Mouse (Mus musculus) heart, embryonic 14.5 days (tissue): ENCODE data around the gene Gm5862. TPM values are rescaled to one million over a fixed set of nuclear protein-coding genes. Genes with fewer than 3 reads are reported as not detected.
"Not testable (repeated sequence)": the region's sequence is repeated elsewhere in the genome, so short reads cannot be mapped to it uniquely, and the experiment has no call there.

Experiments used
- ATAC-seq: fragments of 200-750 bp; cut with Nextera tagmentation; 2 replicates; pipeline ENCODE4 v1.8.0; 2017; ENCODE audit warnings: low read depth, moderate TSS enrichment; ENCODE audit not compliant: insufficient number of reproducible peaks, insufficient read depth, low FRiP score
- H3K27ac ChIP-seq, 2 experiments: fragments of 200-500 bp in 1 of 2; fragments of 300-500 bp in 1 of 2; sonication (generic) in 1 of 2; replicated peaks in 1 of 2; 2 replicates each; pipeline ENCODE4 v1.5.1; 2012 to 2014; ENCODE audit warnings: low read depth in 2 of 2, low read length in 2 of 2, control low read depth in 1 of 2, mild to moderate bottlenecking in 1 of 2, mixed read lengths in 1 of 2; ENCODE audit not compliant: control insufficient read depth in 1 of 2, insufficient read depth in 1 of 2
- H3K27me3 ChIP-seq: fragments of 300-500 bp; sonication (generic); 2 replicates; pipeline ENCODE4 v1.6.1; 2014; ENCODE audit warnings: mild to moderate bottlenecking, low read length, control low read depth; ENCODE audit not compliant: control insufficient read depth, insufficient read depth
- H3K36me3 ChIP-seq: fragments of 300-500 bp; sonication (generic); 2 replicates; pipeline ENCODE4 v1.6.1; 2014; ENCODE audit warnings: mild to moderate bottlenecking, control low read depth, low read length, mixed read lengths; ENCODE audit not compliant: control insufficient read depth, insufficient read depth
- H3K4me1 ChIP-seq, 2 experiments: fragments of 200-500 bp in 1 of 2; fragments of 300-500 bp in 1 of 2; sonication (generic) in 1 of 2; 2 replicates each; pipeline ENCODE4 v1.6.1; 2012 to 2014; ENCODE audit warnings: low read length in 2 of 2, control low read depth in 1 of 2, mixed read lengths in 1 of 2; ENCODE audit not compliant: control insufficient read depth in 2 of 2, insufficient read depth in 2 of 2
- H3K4me2 ChIP-seq: fragments of 300-500 bp; sonication (generic); 2 replicates; pipeline ENCODE4 v1.6.1; 2014; ENCODE audit warnings: mild to moderate bottlenecking, low read length
- H3K4me3 ChIP-seq, 2 experiments: fragments of 200-500 bp in 1 of 2; fragments of 300-500 bp in 1 of 2; sonication (generic) in 1 of 2; 2 replicates each; pipeline ENCODE4 v1.5.1; 2012 to 2014; ENCODE audit warnings: low read length in 2 of 2, mild to moderate bottlenecking in 2 of 2, control low read depth in 1 of 2, low read depth in 1 of 2, moderate library complexity in 1 of 2; ENCODE audit not compliant: control insufficient read depth in 1 of 2, insufficient read depth in 1 of 2
- H3K9ac ChIP-seq: fragments of 300-500 bp; sonication (generic); 2 replicates; pipeline ENCODE4 v1.6.1; 2014; ENCODE audit warnings: mild to moderate bottlenecking, low read length
- H3K9me3 ChIP-seq: fragments of 300-500 bp; sonication (generic); 2 replicates; pipeline ENCODE4 v1.6.1; 2016; ENCODE audit warnings: low read length, control low read depth; ENCODE audit not compliant: control insufficient read depth
- WGBS: fragments of 180-500 bp; shearing (Covaris S2); extraction: QIAGEN DNeasy Blood & Tissue Kit; methylation state at CpG from one replicate; pipeline ENCODE4 v1.1.7; 2014; 5-methylcytosine and 5-hydroxymethylcytosine counted together
- polyA plus RNA-seq: library from polyadenylated mRNA; unstranded; fragments of >200 nt; fragmentation: Nextera tagmentation; extraction: Ambion mirVana; gene quantifications from 2 replicates; pipeline ENCODE4 v1.2.1, GENCODE M21; 2014

Gene Gm5862
- 0.19 TPM in 1 of 2 replicates, not detected in the other for polyA plus RNA-seq

DNA sequence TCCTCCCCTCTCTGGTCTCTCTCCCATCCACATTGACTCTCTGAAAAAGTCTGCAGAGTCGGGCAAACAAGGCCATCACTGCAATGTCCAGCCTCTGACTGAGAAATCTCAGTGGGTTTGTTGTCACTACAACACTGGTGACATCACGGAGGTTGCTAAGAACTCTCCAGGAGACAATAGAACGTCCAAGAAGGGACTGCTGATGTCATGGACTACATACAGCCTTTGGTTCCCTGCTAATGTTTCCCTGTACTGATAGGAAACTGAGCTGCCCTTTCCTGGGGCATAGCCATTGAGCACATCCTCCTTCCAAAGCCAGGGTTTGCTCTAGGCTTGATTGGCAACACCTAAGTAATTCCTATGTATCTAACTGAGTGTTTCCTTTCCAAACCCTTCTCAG lies at the start of gene Gm5862:
Gene Gm5862, minus strand, starts transcription at position 101 of the 400 bp plus-strand sequence.
- no CpG with 5 or more reads among the region's 3 CpGs for WGBS

DNA sequence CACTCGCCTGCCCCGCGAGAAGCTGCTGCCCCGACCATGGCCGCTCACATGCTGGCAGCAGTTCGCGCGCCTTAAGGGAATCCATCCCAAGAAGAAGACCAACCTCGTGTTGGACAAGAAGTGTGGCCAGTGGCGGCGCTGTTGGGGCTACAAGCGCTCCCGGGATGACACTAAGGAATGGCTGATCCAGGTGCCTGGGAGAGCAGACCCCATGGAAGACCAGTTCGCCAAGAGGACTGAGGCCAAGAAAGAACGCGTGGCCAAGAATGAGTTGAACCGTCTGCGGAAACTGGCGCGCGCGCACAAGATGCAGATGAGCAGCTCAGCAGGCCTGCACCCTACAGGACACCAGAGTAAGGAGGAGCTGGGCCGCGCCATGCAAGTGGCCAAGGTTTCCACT lies 48.0 kb upstream of the Gm5862 start:
- WGBS, result 83% methylated on average over 24 of the region's 24 CpGs
- H3K4me2 ChIP-seq, result no peak overlapping the region
- no peaks in the 10 kb centered on the region for H3K4me1 ChIP-seq
- H3K27ac ChIP-seq, result no peak overlapping the region
- no peak for ATAC-seq
- no peak overlapping the region for H3K4me3 ChIP-seq
- H3K36me3 ChIP-seq, result no peaks in the 10 kb centered on the region
- no peak overlapping the region for H3K9ac ChIP-seq
- H3K27me3 ChIP-seq, result no peaks in the 10 kb centered on the region
- no peaks in the 10 kb centered on the region for H3K9me3 ChIP-seq

More for the DNA sequence above, at the start of gene Gm5862:
- not testable (repeated sequence) for H3K36me3 ChIP-seq, H3K4me2 ChIP-seq, ATAC-seq, H3K27me3 ChIP-seq, H3K4me1 ChIP-seq, H3K9ac ChIP-seq, H3K27ac ChIP-seq, H3K4me3 ChIP-seq, H3K9me3 ChIP-seq

DNA sequence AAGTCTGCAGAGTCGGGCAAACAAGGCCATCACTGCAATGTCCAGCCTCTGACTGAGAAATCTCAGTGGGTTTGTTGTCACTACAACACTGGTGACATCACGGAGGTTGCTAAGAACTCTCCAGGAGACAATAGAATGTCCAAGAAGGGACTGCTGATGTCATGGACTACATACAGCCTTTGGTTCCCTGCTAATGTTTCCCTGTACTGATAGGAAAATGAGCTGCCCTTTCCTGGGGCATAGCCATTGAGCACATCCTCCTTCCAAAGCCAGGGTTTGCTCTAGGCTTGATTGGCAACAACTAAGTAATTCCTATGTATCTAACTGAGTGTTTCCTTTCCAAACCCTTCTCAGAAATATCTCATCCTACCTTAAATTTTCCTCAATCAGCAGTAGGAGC lies 35.8 kb upstream of the Gm5862 start, which contains the start of gene Gm7347:
Gene Gm7347, minus strand, starts transcription at position 101 of the 400 bp plus-strand sequence.
- H3K9me3 ChIP-seq, H3K4me2 ChIP-seq, H3K36me3 ChIP-seq, H3K9ac ChIP-seq, H3K4me1 ChIP-seq, H3K27me3 ChIP-seq, H3K4me3 ChIP-seq, ATAC-seq, H3K27ac ChIP-seq: not testable (repeated sequence)
- no CpG with 5 or more reads among the region's 2 CpGs for WGBS

DNA sequence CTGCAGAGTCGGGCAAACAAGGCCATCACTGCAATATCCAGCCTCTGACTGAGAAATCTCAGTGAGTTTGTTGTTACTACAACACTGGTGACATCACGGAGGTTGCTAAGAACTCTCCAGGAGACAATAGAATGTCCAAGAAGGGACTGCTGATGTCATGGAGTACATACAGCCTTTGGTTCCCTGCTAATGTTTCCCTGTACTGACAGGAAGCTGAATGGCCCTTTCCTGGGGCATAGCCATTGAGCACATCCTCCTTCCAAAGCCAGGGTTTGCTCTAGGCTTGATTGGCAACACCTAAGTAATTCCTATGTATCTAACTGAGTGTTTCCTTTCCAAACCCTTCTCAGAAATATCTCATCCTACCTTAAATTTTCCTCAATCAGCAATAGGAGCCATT lies 16.7 kb upstream of the Gm5862 start, which contains the start of gene Speer4a:
Gene Speer4a, minus strand, starts transcription at position 101 of the 400 bp plus-strand sequence.
- H3K4me3 ChIP-seq, H3K27ac ChIP-seq, H3K27me3 ChIP-seq, H3K4me2 ChIP-seq, H3K9ac ChIP-seq, H3K4me1 ChIP-seq, H3K9me3 ChIP-seq, H3K36me3 ChIP-seq, ATAC-seq: not testable (repeated sequence)
- WGBS, result 57% methylated on average over 2 of the region's 2 CpGs

DNA sequence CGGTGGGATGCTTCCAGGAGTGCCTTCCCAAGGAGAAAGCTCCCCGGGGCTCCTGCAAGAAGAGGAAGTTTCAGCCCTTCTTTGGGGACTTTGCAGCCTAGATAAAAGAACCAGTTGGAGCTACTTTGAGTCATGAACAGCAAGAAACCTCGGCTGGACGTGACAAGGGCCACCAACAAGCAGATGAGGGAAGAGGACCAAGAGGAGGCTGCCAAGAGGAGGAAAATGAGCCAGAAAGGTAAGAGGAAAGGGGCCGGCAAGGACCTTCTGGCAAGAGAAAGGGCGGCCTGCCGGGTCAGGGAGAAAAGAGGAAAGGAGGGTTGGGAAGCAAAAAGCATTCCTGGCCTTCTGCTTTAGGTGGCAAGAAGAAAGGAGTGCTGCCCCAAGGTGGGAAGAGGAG lies 15.0 kb downstream of the Gm5862 start:
- H3K27me3 ChIP-seq, H3K9me3 ChIP-seq, H3K4me3 ChIP-seq, H3K27ac ChIP-seq, H3K4me2 ChIP-seq, H3K9ac ChIP-seq, ATAC-seq, H3K36me3 ChIP-seq, H3K4me1 ChIP-seq: not testable (repeated sequence)
- WGBS, result 51% methylated on average over 6 of the region's 7 CpGs

DNA sequence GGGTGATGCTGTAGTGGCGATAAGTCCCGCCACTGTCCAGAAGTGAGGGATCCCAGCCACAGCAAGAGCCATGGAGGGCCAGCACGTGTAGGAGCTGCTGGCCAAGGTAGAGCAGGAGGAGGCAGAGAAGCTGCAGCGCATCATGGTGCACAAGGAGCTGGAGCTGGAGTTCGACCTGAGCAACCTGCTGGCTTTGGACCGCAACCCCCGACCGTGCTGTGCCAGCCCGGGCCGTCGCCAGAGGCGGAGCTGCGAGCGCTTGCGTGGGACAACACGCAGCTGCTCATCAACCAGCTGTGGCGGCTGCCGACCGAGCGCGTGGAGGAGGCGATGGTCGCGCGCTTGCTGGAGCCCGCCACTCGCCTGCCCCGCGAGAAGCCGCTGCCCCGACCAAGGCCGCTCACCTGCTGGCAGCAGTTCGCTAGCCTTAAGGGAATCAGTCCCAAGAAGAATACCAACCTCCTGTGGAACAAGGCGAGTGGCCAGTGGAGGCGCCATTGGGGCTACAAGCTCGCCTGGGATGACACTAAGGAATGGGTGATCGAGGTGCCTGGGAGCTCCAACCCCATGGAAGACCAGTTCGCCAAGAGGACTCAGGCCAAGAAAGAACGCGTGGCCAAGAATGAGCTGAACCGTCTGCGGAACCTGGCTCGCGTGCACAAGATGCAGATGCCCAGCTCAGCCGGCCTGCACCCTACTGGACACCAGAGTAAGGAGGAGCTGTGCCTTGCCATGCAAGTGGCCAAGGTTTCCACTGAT lies 15.6 kb downstream of the Gm5862 start:
- H3K27me3 ChIP-seq, H3K36me3 ChIP-seq, H3K4me1 ChIP-seq, H3K9ac ChIP-seq, H3K27ac ChIP-seq, H3K9me3 ChIP-seq: not testable (repeated sequence)
- peak overlapping the region; percentile 3 to 26 for H3K4me3 ChIP-seq
- peak overlapping the region; percentile 60 for H3K4me2 ChIP-seq
- peak; percentile 76 for ATAC-seq
- 15% methylated on average over 44 of the region's 45 CpGs for WGBS

DNA sequence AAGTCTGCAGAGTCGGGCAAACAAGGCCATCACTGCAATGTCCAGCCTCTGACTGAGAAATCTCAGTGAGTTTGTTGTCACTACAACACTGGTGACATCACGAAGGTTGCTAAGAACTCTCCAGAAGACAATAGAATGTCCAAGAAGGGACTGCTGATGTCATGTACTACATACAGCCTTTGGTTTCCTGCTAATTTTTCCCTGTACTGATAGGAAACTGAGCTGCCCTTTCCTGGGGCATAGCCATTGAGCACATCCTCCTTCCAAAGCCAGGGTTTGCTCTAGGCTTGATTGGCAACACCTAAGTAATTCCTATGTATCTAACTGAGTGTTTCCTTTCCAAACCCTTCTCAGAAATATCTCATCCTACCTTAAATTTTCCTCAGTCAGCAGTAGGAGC lies 18.0 kb downstream of the Gm5862 start, which contains the start of gene Gm1979:
Gene Gm1979, minus strand, starts transcription at position 101 of the 400 bp plus-strand sequence.
- 75% methylated on average over 1 of the region's 2 CpGs for WGBS
- H3K27me3 ChIP-seq, H3K9ac ChIP-seq, ATAC-seq, H3K4me3 ChIP-seq, H3K36me3 ChIP-seq, H3K4me2 ChIP-seq, H3K27ac ChIP-seq, H3K9me3 ChIP-seq, H3K4me1 ChIP-seq: not testable (repeated sequence)

DNA sequence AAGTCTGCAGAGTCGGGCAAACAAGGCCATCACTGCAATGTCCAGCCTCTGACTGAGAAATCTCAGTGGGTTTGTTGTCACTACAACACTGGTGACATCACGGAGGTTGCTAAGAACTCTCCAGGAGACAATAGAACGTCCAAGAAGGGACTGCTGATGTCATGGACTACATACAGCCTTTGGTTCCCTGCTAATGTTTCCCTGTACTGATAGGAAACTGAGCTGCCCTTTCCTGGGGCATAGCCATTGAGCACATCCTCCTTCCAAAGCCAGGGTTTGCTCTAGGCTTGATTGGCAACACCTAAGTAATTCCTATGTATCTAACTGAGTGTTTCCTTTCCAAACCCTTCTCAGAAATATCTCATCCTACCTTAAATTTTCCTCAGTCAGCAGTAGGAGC lies 34.2 kb downstream of the Gm5862 start, which contains the start of gene Gm21698:
Gene Gm21698, minus strand, starts transcription at position 101 of the 400 bp plus-strand sequence.
- H3K27ac ChIP-seq, H3K4me3 ChIP-seq, H3K27me3 ChIP-seq, ATAC-seq, H3K9me3 ChIP-seq, H3K4me2 ChIP-seq, H3K9ac ChIP-seq, H3K4me1 ChIP-seq, H3K36me3 ChIP-seq: not testable (repeated sequence)
- WGBS, result no CpG with 5 or more reads among the region's 3 CpGs
